Mouse (Mus musculus) ES-CJ7 (cell line): ENCODE data around the gene Slc40a1.

Experiments used
- DNase-seq: peaks from one replicate; pipeline ENCODE4 v3.0.0; 2011; ENCODE audit warnings: low read depth, low spot score

Gene Slc40a1

DNA sequence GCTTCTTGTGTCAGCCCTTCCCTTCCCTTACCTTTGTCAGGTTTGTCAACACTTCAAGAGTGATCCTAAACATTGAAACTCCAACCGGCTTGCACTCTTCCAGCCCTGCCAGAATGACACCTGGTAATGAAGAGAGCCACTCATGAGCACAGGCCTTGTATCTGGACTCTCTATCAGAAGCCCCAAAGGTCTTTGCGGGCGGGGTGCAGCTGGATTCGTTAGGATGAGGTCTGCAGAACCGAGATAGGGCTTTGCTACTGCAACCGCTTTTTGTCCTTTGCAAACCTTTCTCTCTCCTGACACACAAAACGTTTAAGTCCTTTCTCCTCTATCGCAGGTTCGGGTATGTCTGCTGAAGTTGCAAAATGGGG, at the start of gene Slc40a1:
TSS of gene Slc40a1 (minus strand) at position 131 of the 371 bp plus-strand sequence.
- no peak for DNase-seq

- no peak for DNase-seq
Measured at GRCm38 (mm10) chr1:45971314-45971713, 45.0 kb upstream of the Slc40a1 start.

DNA sequence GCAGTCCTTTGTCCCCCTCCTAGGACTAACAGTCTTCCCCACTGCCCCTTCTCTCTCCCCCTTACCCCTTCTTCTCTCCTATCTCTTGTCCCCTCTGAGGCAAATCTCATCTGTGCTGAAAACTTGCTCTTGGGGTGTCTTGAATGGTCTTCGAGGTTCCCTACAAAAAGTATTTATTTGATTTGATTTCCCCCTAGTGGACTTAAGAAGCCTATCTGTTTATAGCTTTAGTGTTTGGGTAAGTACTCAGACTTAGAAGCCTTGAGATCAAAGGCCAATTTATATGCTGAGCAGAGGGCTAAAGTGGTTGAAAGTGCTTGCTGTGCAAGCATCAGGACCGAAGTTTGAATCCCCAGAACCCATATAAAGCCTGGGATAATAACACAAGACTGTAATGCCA, 22.7 kb upstream of the Slc40a1 start:
- DNase-seq: peak; percentile 13

DNA sequence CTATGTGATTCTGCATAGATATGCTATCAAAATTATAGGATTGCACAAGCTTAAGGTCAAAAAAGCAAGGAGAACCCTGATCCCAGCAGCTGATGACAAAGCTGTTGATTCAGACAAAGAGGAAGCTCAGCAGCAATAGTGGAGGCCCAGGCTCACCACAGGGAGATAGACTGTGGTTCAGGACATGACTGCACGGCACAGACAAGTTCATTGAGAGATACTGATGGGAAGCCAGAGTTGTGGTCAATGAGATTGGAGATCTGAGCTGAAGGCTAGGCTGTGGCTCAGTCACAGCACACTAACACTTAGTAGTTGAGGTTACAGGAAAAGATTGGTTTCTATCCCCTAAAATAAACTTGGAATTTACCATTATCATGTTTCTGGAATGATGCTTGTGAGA, 21.5 kb upstream of the Slc40a1 start:
- no peak for DNase-seq

DNA sequence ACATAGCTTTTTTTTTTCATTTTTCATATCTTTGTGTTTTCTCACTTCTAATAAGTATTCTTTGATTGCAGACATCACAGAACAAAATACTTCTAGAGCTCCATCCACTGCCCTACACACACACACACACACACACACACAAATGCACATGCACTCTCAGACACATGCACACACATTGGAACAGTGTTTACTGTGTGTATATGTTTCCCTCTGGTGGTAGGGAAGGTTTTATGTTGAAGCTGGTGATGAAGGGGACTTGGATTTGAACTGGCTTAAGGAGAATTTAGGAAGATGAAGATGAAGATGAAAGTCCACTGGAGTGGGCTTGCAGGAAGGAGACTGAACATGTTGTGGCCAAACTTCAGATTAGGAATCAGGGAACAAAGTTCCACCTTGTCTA, 4.8 kb upstream of the Slc40a1 start:
- DNase-seq: no peak

DNA sequence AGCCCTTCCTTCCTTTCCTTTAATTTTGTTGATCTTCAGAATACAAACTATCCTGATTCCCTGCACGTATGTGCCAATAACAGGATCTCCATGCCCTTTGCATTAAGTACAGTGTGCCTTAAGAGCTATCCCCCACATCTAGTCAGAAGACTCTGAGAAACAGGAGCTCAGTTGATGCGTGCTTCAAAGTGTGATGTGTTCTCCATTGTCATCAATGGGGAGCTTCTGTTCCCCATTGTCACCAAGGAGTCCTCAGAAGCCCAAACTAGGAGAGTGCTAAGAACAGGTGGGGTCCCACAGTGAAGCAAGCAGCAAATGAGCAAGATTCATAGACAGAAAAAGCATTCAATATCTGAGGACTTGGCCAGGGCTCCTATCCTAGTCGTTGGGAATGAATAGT, 588 bp upstream of the Slc40a1 start:
- DNase-seq: no peak

- DNase-seq: peak; percentile 65
Measured at GRCm38 (mm10) chr1:45925500-45926392, 577 bp downstream of the Slc40a1 start.

DNA sequence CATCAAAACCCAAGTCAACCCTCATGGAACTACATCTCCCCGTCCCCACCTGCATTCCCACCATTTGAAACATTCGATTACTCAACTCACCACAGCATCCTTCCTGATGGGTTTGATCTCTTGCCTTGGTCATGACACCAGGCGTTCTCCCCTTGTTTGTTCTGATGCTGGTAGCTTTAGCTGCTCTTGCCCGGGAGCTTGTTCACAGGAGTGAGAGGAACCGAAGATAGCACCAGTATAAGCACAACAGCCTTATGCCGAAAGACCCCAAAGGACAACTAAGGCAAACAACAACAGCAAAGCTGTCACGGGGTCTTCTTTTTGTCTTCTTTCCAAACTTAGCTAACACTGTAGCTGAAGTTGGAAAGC, 1.2 kb downstream of the Slc40a1 start:
- no peak for DNase-seq

DNA sequence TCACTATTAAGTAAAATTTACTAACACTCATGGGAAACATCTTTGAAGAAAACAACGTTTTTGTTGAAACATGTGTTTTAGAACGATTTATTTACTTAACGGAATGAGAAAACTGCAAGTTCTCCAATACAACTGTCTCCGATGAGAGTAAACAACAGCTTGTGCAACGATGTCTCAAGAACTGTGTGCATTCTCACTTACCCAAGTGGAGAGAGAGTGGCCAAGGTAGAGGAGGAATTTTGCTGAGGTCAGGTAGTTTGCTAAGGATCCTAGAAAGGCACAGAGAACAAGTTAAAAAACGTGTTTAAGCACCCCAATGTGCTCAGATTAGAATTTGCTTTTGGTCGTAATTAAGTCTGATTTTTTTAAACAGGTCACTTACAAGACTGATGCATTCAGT, 1.8 kb downstream of the Slc40a1 start:
- no peak for DNase-seq

- DNase-seq: no peak
Measured at GRCm38 (mm10) chr1:45923306-45923705, 3.0 kb downstream of the Slc40a1 start.

- no peak for DNase-seq
Measured at GRCm38 (mm10) chr1:45920703-45921102, 5.6 kb downstream of the Slc40a1 start.

GRCm38 (mm10) chr1:45919752-45920151, 6.6 kb downstream of the Slc40a1 start:
- DNase-seq: no peak

GRCm38 (mm10) chr1:45917136-45917803, 9.1 kb downstream of the Slc40a1 start:
- no peak for DNase-seq

DNA sequence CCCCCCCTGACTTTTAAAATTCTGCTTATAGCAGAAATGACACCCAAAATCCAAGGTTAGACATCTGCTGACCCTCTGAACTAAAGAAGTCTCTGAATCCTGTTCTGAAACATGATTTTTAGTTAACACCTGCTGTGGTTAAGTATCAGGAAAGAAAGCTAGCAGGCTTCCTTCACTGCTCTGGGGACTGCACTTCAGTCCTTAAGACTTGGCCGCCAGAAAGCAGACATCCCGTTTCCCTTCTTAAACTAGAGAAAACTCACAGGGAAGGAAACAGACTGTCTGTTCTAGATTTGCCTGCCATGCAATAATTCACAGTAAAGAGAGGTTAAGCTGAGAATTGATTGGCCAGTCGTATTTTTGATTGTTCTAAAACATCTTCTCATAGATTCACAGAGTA, 10.1 kb downstream of the Slc40a1 start:
- no peak for DNase-seq

DNA sequence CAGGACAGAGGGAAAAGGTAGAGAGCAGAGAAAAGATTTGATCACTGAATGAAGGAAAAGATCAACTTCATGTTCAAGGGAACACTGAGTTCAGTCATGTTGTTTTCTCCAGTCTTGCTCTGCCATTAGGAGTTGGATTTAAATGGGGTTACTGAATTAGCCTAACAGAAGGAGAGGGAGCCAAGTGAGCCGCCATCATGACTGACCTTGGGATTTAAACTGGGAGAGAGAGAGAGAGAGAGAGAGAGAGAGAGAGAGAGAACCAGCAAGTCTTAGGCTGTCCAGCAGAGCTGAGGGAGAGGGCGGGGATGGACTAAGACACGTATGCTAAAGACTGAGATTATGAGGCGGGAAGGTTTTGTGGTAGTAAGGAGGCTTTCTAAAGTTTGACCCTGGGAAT, 12.1 kb downstream of the Slc40a1 start:
- peak; percentile 56 for DNase-seq

DNA sequence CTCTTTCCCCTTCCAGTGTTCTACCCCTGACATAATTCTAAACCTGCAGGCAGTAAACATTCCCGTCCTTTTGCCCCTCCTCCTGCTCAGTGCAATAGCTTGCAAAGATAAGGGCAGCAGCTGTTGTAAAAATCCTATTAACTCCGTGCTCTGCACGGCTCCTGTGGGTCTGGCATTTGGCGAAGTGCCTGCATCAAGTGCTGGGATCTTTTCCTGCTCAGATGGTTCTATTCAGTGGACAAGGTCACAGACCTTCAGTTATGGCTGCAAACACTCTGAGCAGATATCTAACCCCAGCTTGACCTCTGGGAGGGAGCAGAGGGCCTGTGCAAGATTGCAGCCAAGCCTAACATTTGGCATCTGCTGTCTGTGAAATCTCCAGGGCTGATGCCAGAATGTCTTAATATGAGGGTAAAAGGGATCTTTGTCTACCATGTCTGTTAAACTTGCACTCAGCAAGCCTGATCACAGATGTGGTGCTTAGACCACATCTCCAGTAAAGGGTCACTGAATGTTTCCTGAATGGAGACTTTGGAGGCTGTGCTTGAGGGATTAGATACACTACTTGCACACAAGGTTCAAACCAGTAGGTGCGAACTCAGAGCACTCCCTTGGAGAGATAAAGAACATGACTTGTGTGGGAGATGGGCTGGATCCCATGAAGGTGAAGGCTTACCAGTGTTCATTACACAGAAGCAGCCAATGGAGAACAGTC, 21.1 kb downstream of the Slc40a1 start:
- no peak for DNase-seq

GRCm38 (mm10) chr1:45904161-45904560, 22.2 kb downstream of the Slc40a1 start:
- no peak for DNase-seq

DNA sequence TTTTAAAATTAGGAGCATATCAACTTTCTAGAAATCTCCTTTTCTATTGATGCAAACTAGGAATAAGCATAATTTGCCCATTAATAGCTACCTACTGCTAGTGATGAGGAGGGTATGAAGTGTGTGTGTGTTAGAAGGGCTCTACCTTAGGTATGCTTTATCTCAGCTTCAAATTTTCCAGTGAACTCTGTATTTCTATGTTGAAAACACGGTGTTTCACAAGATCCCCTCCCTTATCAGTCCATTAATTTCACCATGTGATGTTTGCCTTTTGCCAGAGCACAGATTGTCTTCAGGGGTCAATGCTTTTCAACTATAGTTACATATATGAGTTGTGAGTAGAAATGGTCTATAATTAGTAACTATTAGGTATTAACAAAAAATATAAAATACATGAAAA, 28.3 kb downstream of the Slc40a1 start:
- DNase-seq: no peak

- no peak for DNase-seq
Measured at GRCm38 (mm10) chr1:45894168-45894912, 32.0 kb downstream of the Slc40a1 start.

GRCm38 (mm10) chr1:45891986-45892385, 34.3 kb downstream of the Slc40a1 start:
- DNase-seq: no peak

DNA sequence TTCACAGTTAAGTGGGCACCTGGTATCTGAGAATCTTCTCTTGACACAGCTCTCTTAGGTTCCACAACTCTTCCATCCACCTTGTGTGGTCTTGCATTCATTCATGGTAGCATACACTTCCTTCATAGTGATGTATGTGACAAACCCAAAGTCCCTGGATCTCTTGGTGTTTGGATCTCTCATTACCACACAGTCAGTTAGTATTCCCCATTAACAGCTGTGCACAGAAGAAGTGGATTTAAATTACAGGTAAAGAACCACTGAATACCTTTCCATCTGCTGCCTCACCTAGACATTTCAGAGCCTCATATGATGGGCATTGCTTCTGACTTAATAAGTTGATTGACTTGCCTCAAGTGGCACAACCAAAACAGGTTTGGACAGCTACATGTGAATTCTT, 36.1 kb downstream of the Slc40a1 start, which contains the start of gene Gm5269:
TSS of gene Gm5269 (minus strand) at position 101 of the 400 bp plus-strand sequence.
- DNase-seq: no peak

GRCm38 (mm10) chr1:45886800-45887199, 39.5 kb downstream of the Slc40a1 start:
- DNase-seq: no peak
